Mouse (Mus musculus) T-helper 1 cell (primary cell): ENCODE measurements at regions not wholly inside any gene's neighbourhood (a gene's known extent, or its start where the extent isn't known, plus 50 kb on each side); places are given as distances from the start of the nearest gene placed in this dataset.
"Not testable (repeated sequence)": the region's sequence is repeated elsewhere in the genome, so short reads cannot be mapped to it uniquely, and the experiment has no call there.

Experiments used
- in situ Hi-C: fragments of 300-600 bp; cut with MboI, MseI; formaldehyde crosslinking; loops from one replicate; pipeline ENCODE4 v1.15.1; 2025; ENCODE audit warnings: high pct_unique_total_duplicates

DNA sequence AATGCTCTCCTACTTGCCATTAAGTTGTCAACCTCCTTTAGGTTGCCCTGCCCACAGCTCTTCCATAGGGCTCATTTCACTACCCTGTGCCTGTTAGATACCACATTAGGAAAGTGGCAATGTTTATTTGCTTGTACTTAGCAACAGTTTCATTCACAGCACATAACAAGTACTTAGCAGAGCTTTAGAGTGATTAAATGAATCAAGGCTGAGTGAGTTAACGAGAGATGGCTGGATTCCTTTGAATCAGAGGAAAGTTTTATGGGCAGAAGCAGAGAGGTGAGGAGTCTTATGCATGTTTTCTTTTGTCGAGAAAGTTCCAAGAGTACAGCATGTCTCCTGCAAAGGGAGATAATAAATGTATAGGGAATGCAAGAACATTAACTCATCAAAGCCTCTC lies 60.5 kb downstream of the Ptgs2 start:
- in situ Hi-C loops, result no loop called here

DNA sequence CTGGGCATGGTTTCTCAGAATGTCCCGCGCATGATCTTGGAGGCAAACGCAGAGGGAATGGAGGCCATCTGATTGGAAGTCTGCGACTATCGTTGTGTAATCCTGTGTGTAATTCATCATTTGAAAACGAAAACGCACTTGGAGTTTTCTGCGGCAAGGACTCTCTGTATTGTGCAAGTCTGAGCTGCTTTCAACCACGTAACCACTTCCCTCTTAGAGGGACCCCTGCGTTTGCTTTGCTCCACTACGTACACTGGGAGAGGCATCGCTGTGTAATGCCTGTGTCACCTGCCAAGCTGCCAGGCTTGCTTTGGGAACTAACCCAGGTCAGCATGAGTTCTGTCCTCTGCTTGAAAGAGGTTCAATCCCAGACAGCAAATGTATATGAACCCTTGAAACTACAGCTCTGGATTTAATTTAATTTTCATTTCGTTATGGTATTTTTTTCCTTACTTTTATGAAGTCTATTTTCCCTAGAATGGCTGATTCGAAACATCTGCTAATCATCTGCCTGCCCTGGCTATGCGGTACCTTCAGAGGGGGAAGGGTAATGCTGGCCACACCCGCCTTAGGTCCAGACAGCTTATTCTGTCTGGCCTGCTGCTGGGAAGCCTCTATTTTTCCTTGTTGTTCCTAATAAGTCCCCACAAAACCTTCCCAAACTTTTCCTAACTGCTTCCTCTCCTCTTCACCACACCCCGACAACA lies 65.2 kb downstream of the Ptgs2 start:
- in situ Hi-C loops, result no loop called here

DNA sequence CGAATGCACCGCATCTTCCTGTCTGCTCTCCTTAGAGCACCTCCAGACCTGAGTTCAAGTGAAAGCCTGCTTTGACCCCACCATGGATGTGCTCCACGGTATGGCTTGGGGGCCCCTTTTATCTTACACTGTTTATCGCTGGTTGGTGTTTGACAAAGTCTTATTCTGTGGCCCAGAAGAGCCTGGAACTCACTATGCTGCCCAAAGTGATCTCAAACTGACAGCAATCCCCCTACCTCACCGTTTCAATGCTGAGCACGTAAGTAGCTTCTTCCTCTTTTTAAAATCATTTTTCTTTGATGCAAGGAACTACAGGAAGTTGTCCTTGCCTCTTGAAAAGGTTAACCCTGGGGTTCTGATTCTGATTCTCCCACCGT lies 65.8 kb downstream of the Ptgs2 start:
- in situ Hi-C loops, result no loop called here

DNA sequence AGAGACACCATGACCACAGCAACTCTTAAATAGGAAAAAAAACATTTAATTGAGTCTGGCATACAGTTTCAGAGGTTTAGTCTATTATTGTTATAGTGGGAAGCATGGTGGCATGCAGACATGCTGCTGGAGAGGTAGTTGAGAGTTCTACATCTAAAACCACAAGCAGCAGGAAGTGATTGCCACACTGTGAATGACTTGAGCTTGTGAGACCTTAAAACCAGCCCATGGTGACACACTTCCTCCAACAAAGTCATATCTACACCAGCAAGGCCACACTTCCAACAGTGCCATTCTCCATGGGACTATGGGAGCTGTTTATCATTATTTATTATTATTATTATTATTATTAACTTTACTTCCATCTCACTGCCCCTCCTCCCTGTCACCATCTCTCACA lies 67.3 kb downstream of the Ptgs2 start:
- in situ Hi-C loops, result no loop called here

DNA sequence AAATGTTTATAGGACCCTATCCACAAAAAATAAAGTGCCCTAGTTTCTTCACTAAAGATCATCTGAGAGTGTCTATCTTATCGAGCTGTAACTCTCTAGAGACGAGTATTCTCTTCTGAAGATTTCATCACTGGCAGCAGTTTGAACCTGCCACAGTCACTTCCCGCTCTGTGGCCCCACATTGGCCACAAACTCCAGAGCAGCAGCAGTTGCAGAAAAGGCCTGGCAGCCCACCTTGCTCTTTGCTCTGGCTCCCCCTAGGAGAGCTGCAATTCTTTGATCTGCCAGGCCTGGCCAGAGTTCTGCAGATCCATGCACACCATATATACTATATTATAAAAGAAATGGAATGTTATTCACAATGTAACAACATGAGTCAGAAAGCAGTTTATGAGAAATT lies 74.4 kb downstream of the Ptgs2 start:
- in situ Hi-C loops, result no loop called here

DNA sequence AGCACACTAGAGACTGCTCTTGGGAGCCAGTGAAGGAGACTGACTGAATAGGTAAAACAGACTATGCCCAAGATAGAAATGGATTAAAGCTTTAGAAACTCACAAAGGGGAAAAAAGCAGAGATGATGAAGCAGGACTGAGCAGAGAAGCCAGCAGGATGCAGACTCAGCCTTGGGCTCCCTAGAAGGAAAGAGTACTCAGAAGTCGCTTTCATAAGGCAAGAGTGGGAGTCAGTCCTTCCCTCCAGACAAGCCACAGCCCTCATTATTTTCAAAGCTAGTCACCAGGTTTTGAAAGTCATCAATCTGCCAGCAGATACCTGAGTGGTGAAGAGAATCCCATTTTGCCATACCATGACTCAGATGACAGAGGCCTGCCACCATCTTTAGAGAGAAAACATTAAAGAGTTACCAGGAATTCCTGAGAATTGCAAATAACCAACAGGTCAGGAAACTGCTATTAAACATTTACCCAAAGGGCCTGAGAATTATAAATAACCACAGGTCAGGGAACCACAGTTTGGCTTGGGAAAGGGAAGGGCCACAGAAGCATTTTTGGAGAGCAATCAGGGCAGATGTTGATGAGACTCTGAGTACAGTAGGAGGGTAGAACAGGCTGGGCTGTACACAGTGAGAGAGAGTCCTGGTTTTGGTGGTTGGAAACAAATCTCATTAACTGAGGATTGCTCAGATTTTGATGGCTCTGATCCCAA lies 77.4 kb downstream of the Ptgs2 start:
- in situ Hi-C loops, result no loop called here

DNA sequence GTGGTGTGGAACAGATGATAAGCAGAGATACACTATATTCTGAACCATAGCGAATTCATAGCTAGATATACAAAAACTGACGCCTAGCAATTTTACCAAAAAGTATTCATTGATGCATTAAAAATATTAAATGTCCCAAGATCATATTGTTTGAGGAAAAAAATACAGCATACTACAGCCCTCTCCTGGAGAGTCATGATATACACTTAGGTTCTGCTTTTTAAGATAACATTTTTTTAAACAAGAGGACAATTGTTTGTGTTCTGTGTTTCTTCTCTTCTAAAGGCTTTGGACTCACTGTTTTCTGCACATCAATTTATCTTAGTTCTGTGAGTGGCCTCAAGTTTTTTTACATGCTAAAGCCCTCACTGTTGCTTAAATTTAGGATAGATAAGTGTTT lies 102.2 kb downstream of the Ptgs2 start:
- in situ Hi-C loops, result no loop called here

DNA sequence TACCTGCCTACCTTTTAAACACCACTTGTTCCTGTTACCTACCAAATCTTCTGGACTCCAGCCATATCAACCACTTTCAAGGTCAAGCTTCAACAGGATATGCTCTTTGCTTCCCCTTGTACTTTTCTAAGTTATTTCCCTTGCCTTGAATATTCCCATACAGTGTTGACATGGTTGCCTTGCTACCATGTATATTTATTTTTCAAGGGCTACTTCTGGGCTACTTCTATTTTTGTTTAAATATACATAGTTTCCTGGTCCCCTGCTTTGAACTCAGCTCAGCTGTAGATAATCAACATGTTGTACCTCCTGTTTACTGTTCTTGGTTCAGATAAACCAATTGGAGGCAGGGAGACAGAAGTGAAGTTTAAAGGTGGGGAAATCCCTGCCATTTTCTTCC lies 106.8 kb upstream of the Pdc start:
- in situ Hi-C loops, result no loop called here

DNA sequence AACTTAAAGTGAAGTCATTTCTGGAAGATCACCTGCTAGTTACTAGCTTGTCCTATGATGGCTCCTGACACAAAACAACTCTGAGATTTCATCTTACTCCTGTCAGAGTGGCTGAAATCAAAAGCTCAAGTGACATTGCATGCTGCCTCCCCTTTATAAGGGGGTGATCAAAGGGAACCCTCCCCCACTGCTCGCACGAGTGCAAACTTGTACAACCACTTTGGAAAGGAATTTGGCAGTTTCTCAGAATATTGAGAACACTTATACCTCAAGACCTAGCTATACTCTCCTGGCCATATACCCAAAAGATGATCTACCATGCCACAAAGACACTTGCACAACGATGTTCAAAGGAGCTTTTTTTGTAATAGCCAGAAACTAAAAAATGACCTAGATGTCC lies 102.5 kb upstream of the Pdc start:
- in situ Hi-C loops, result no loop called here

DNA sequence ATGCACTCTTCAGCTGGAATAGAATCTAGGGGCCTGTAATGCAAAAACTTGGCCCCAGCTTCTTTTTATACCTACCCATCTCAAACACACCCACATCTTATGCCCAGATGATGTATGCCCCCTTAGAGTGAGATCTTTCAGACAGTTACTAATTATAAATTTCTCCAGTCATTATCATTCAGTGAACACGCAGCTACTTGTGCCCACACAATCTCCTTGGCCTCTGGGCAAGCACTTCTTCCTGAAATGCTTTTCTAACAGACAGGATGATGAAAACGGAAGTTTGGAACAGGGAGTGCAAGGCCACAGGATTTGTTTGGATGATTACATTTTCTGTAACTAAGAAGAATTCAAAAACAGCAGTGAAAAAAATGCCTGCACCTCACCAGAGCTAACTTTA lies 100.4 kb upstream of the Pdc start:
- in situ Hi-C loops, result no loop called here

DNA sequence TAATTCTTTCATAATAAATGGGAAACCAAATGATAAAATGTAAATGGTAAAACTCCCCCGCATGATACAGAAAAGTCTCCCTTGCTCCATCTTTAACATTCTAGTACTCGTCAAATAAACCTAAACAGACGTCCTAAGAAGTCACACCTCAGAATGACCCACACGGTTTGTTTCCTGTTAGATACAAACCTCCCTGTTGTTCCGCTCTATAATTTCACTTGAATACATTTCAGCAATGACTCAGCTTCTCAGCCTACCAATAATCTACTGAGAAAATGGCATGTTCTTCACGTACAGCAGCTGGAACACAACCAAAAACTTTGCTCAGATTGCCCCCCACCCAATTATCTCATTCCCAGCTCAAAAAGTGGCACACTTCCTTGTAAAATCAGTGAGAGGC lies 93.7 kb upstream of the Pdc start:
- in situ Hi-C loops, result no loop called here

DNA sequence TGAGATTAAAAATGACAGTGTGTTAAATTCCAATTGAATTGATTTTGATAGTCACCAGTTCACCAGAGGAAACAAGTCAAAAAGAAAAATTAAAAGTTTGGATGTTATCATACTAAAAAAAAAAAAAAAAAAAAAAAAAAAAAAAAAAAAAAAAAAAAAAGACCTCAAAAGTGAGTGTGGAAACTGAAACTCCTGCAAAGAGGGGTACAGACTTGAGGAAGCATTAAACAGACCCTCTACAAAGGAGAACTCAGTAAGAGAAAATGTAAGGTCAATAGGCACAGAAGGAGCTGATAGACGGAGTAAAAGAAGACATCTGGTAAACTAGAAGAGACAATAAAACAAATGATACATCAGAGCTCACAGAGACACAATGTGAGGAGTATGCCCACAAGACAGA lies 79.7 kb upstream of the Pdc start:
- in situ Hi-C loops, result not testable (repeated sequence)

DNA sequence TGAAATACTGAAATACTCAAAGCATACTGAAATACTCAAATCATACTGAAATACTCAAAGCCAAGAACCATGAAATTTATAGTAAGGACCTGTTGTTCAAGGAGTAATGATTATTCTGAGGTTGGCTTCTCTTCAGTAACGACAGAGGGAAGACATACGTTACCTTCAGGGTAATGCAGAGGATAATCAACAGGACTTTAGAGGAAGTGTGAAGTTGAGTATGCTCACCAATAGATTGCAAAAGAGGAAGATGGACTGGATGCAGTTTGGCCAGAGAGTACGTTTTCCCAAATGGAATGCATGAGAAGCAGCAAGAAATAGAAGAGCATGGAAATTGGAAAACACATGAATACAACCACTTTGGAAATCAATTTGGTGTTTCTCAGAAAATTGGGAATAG lies 79.1 kb upstream of the Pdc start:
- in situ Hi-C loops, result no loop called here

DNA sequence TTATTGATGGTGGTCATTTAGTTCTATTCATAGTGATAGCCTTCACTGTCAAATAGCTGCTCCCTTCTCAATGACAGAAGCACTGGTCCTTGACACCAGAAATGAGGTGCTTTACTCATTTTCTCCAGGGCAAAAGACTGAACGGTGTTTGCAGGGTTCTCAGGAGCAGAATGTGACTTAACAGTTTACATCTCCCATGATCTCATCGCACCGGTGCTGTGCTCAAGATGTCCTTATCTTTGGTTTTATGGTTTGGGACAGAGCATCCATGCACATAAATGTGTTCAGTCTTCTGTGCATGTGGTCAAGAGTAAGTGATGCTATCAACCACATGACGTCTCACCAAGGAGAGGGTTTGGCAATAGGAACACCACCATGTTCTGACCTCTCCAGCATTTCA lies 78.1 kb upstream of the Pdc start:
- in situ Hi-C loops, result no loop called here

DNA sequence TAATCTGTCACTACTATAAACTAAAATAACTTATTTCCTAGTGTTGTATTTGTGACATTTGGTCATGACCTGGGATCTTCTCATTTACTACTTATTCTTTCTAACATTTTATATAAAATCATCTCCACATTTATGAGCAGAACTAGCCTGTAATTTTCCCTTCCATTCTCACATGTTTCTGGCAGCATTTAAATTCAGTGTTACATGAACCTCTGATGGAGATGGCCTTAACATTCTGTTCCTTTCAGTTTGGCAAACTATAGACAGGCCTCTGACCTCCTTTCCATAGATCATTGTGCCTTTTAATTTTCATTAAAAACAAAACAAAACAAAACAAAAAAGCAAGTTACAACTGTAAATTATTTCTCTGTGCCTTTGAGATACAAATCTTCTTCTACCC lies 77.1 kb upstream of the Pdc start:
- in situ Hi-C loops, result no loop called here

DNA sequence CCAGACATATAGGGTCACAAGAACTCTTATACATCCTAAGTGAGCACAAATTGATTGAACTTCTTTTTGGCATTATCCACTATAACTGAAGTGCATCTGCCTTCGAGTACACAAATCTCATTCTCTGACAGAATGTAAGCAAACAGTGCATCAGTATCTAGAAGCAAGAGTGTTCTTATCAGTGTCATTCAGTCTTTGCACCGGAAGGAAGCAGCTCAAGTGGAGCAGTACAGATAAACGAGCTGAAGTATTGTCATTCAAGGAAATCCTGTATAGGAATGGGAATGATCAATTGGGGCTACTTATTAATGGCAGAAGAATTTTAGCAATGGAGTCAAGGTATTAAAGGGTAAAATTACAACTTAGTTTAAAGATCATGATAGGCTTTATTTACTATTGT lies 74.3 kb upstream of the Pdc start:
- in situ Hi-C loops, result no loop called here

DNA sequence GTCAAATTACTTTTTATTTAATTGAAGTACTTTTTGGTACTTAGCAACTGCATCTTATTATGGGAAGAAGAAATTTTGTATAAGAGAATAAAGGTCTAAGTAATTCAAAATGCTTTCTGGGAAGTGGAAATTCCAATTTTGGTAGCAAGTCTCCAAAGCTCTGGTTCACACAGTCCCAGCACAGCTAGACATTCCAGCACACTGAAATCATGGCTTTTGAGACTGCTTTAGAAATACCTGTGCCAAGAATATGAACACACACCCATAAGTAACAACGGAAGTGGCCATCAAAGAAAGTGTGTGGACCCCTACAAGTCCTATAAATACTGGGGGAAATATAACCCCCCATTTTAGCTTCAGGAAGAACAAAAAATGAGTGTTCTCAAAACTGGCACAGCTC lies 67.8 kb upstream of the Pdc start:
- in situ Hi-C loops, result no loop called here

DNA sequence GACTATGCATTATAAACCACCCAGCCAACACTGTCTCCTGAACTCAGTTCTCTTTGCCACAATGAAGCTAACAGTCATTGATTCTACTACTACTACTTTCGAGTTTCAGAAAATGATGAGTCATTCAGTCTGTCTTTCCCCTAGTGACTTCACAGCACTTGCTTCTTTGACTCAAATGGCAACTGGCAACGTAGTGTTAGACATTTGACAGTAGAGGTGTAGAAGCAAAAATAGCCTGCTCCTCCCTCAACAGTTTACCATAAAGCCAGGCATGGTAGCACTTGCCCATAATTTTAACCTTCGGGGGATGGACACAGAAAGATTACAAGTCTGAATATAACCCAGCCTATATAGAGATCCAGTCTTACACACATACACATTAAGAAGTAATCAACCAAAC lies 67.3 kb upstream of the Pdc start:
- in situ Hi-C loops, result no loop called here

DNA sequence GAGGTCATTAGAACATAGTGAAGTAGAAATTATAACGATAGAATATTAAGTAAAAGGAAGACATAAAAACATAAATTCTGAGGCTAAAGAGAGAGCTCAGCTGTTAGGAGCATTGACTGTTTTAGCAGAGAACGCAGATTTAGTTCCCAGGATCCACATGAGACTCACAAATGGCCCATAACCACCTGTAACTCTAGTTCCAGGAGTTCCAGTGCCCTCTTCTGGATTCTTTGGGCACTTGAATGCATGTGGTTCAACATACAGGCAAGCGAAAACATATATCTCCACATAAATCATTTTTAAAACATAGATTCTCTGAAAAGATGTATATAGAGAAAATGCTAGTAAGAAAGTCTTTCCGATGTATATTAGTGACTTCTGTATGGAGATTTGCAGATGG lies 61.6 kb upstream of the Pdc start:
- in situ Hi-C loops, result no loop called here

DNA sequence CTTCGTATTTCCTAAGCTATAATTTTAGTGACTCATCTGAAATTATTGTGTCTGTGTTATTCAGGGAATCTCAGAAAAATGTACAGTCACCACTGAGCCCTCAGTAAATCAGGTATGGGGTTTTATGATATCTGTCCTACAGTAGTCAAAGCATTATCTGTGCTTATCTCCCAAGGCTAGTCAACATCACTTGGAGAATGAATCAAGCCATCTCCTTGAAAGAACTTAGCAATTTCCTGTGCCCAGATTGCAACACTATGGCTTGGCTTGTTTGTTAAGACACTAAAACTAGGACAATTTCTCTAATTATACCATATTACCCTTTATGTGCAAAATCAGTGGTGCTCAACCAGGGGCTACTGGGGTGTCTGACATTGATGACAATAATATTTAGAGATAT lies 58.9 kb upstream of the Pdc start:
- in situ Hi-C loops, result loop anchor here (5.0 kb wide), 1 partner anchor 403 kb away; no protein-coding TSS in a partner anchor

DNA sequence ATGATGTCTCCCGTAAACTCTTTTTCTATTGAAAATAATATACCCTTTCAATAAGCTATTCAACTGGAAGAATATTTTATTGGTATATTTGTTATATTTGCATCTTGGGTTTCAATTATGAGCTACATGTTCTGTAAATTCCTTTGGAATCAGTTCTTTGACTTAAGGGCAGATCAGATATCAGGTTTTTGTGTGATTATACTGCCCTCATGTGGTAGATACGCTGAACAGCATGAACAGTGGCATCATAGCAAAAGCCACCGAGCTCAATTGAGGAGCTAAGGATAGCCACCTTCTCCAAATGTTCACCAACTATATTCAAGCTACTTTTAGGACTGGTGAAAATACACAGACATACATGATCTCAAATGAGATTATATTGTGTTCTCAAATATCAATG lies 52.7 kb upstream of the Pdc start:
- in situ Hi-C loops, result no loop called here

DNA sequence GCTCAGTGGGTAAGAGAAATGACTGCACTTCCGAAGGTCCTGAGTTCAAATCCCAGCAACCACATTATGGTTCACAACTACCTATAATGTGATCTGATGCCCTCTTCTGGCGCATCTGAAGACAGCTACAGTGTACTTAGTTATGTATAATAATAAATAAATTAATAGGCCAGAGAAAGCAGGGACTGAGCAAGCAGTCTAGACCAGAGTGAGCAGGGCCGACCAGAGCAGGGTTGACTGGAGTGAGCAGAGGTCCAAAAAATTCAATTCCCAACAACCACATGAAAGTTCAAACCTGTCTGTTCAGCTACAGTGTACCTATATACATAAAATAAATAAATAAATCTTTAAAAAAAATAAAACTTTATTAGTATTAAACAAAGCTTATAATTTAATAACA lies 52.2 kb upstream of the Pdc start:
- in situ Hi-C loops, result no loop called here
